Mouse (Mus musculus): ENCODE measurements around the gene Tmem108.

Gene Tmem108

GRCm38 (mm10) chr9:103538047-103538816 lies 223.4 kb downstream of the Tmem108 start:
- peak; percentile 65 to 67 for DNase-seq

GRCm38 (mm10) chr9:103536059-103536634 lies 225.5 kb downstream of the Tmem108 start:
- no peak for DNase-seq

- peak in 1 of 2 experiments; percentile 62 for DNase-seq
These were observed 236.5 kb downstream of the Tmem108 start for GRCm38 (mm10) chr9:103525041-103525537.

- no peak for DNase-seq
These were observed 237.0 kb downstream of the Tmem108 start for GRCm38 (mm10) chr9:103524600-103524999.

GRCm38 (mm10) chr9:103523742-103524403 lies 237.8 kb downstream of the Tmem108 start:
- no peak for DNase-seq

GRCm38 (mm10) chr9:103523008-103523407 lies 238.6 kb downstream of the Tmem108 start:
- no peak for DNase-seq

- DNase-seq, result no peak
These were observed 247.8 kb downstream of the Tmem108 start for GRCm38 (mm10) chr9:103513884-103514283.

GRCm38 (mm10) chr9:103512257-103512656 lies 249.4 kb downstream of the Tmem108 start:
- no peak for DNase-seq

GRCm38 (mm10) chr9:103506968-103507584 lies 254.6 kb downstream of the Tmem108 start:
- peak in 1 of 2 experiments; percentile 22 for DNase-seq

GRCm38 (mm10) chr9:103505067-103505466 lies 256.6 kb downstream of the Tmem108 start:
- peak; percentile 50 to 68 for DNase-seq

- DNase-seq, result peak in 1 of 2 experiments; percentile 31
These were observed 257.0 kb downstream of the Tmem108 start for GRCm38 (mm10) chr9:103504646-103505045.

GRCm38 (mm10) chr9:103503586-103504298 lies 257.9 kb downstream of the Tmem108 start:
- DNase-seq, result no peak

- peak in 1 of 2 experiments; percentile 38 for DNase-seq
These were observed 259.0 kb downstream of the Tmem108 start for GRCm38 (mm10) chr9:103502655-103503054.

GRCm38 (mm10) chr9:103501861-103502364 lies 259.7 kb downstream of the Tmem108 start:
- peak; percentile 59 to 62 for DNase-seq

- DNase-seq, result no peak
These were observed 262.3 kb downstream of the Tmem108 start for GRCm38 (mm10) chr9:103499366-103499765.

GRCm38 (mm10) chr9:103498699-103499098 lies 262.9 kb downstream of the Tmem108 start:
- DNase-seq, result peak; percentile 41 to 50

- DNase-seq, result no peak
These were observed 266.2 kb downstream of the Tmem108 start for GRCm38 (mm10) chr9:103495391-103495790.

GRCm38 (mm10) chr9:103494346-103495020 lies 267.2 kb downstream of the Tmem108 start:
- peak; percentile 95 for DNase-seq

- no peak for DNase-seq
These were observed 269.7 kb downstream of the Tmem108 start for GRCm38 (mm10) chr9:103491985-103492384.

- peak; percentile 93 for DNase-seq
These were observed 271.2 kb downstream of the Tmem108 start for GRCm38 (mm10) chr9:103490439-103490838.

GRCm38 (mm10) chr9:103489883-103490282 lies 271.8 kb downstream of the Tmem108 start:
- no peak for DNase-seq

All from cerebellum, postnatal 14 days (tissue).